ENCODE assay signal across 11 mouse cellular contexts in the genomic region with DNA sequence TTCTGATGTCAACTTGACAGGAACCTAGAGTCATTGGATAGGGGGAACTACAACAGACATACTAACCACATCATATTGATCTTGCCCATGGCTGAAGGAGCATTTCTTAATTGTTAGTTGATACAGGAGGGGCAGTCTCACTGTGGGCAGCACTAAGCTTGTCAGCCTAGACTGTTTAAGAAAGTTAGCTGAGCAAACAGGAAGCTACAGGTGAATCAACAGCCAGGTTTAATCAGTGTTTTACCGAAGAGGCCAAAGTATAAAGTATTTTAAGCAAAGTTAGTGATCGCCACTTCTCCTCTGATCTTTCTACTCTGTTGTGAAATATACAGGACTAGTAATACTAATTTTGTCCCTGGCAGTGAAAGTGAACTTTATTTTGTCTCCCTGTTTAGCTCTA.
"Had no signal": no experiment of that assay in that cellular context is flagged by ENCODE, and none has a peak within 500 bp of the region (broad histone marks: within the 10 kb centered on the region; RNA-seq: fewer than 3 reads in every experiment).

No protein-coding gene starts in this region.

- H3K9me3 ChIP-seq: hindbrain, embryonic 13.5 days; kidney, embryonic 15.5 days; limb, embryonic 12.5 days; midbrain, embryonic 12.5 days; neural tube, embryonic 13.5 days had no signal

- H3K4me2 ChIP-seq: hindbrain, embryonic 13.5 days; kidney, embryonic 15.5 days; limb, embryonic 12.5 days; midbrain, embryonic 12.5 days; neural tube, embryonic 13.5 days had no signal

- H3K4me1 ChIP-seq: hindbrain, embryonic 13.5 days; kidney, embryonic 15.5 days; limb, embryonic 12.5 days; midbrain, embryonic 12.5 days; neural tube, embryonic 13.5 days had no signal

- H3K4me3 ChIP-seq: hindbrain, embryonic 13.5 days; kidney, embryonic 15.5 days; limb, embryonic 12.5 days; midbrain, embryonic 12.5 days; neural tube, embryonic 13.5 days had no signal

- H3K27me3 ChIP-seq: hindbrain, embryonic 13.5 days; kidney, embryonic 15.5 days; limb, embryonic 12.5 days; midbrain, embryonic 12.5 days; neural tube, embryonic 13.5 days had no signal

- H3K36me3 ChIP-seq: hindbrain, embryonic 13.5 days; kidney, embryonic 15.5 days; limb, embryonic 12.5 days; midbrain, embryonic 12.5 days; neural tube, embryonic 13.5 days had no signal

- H3K27ac ChIP-seq: hindbrain, embryonic 13.5 days; hindbrain, postnatal 0 days; kidney, embryonic 15.5 days; limb, embryonic 12.5 days; midbrain, embryonic 12.5 days; neural tube, embryonic 13.5 days had no signal

- H3K9ac ChIP-seq: hindbrain, embryonic 13.5 days; kidney, embryonic 15.5 days; limb, embryonic 12.5 days; midbrain, embryonic 12.5 days; neural tube, embryonic 13.5 days had no signal

- ATAC-seq: hindbrain, postnatal 0 days; midbrain, embryonic 16.5 days had no signal

- DNase-seq: lung, adult 18-20 months; right cerebral cortex, adult 18-20 months; right cerebral cortex, postnatal 25 days; thymus, postnatal 36 days had no signal
